Mouse (Mus musculus) heart, embryonic 13.5 days (tissue): ENCODE data around the gene Lifr. TPM values are rescaled to one million over a fixed set of nuclear protein-coding genes. Genes with fewer than 3 reads are reported as not detected.

Experiments
- ATAC-seq: fragments of 200-750 bp; cut with Nextera tagmentation; 2 replicates; pipeline ENCODE4 v1.8.0; 2017; ENCODE audit warnings: moderate TSS enrichment; ENCODE audit not compliant: insufficient number of reproducible peaks, low FRiP score, low TSS enrichment; ENCODE audit errors: extremely low read depth
- H3K27ac ChIP-seq: fragments of 300-500 bp; sonication (generic); replicated peaks from 2 replicates; pipeline ENCODE4 v1.5.1; 2015; ENCODE audit warnings: moderate library complexity, mild to moderate bottlenecking, inconsistent platforms
- H3K27me3 ChIP-seq: fragments of 300-500 bp; sonication (generic); replicated peaks from 2 replicates; pipeline ENCODE4 v1.6.1; 2015; ENCODE audit warnings: mild to moderate bottlenecking, inconsistent platforms
- H3K36me3 ChIP-seq: fragments of 300-500 bp; sonication (generic); 2 replicates; pipeline ENCODE4 v1.6.1; 2015; ENCODE audit warnings: mild to moderate bottlenecking, inconsistent platforms
- H3K4me1 ChIP-seq: fragments of 300-500 bp; sonication (generic); 2 replicates; pipeline ENCODE4 v1.6.1; 2015; ENCODE audit warnings: inconsistent platforms
- H3K4me2 ChIP-seq: fragments of 300-500 bp; sonication (generic); 2 replicates; pipeline ENCODE4 v1.6.1; 2015; ENCODE audit warnings: inconsistent platforms, mild to moderate bottlenecking, moderate library complexity
- H3K4me3 ChIP-seq: fragments of 300-500 bp; sonication (generic); 2 replicates; pipeline ENCODE4 v1.5.1; 2015; ENCODE audit warnings: moderate library complexity, mild to moderate bottlenecking, inconsistent platforms
- H3K9ac ChIP-seq: fragments of 300-500 bp; sonication (generic); 2 replicates; pipeline ENCODE4 v1.6.1; 2015; ENCODE audit warnings: inconsistent platforms, mild to moderate bottlenecking, moderate library complexity
- H3K9me3 ChIP-seq: fragments of 300-500 bp; sonication (generic); 2 replicates; pipeline ENCODE4 v1.6.1; 2016; ENCODE audit warnings: inconsistent platforms
- WGBS: fragments of 180-500 bp; shearing (Covaris S2); methylation state at CpG from one replicate; pipeline ENCODE4 v1.1.7; 2015; ENCODE audit warnings: mixed read lengths; 5-methylcytosine and 5-hydroxymethylcytosine counted together
- polyA plus RNA-seq: library from polyadenylated mRNA; unstranded; fragments of >200 nt; fragmentation: Nextera tagmentation; extraction: Ambion mirVana; gene quantifications from 2 replicates; pipeline ENCODE4 v1.2.1, GENCODE M21; 2015

Gene Lifr
- polyA plus RNA-seq, 1 experiment from 2014 or later: 16.3 TPM

DNA sequence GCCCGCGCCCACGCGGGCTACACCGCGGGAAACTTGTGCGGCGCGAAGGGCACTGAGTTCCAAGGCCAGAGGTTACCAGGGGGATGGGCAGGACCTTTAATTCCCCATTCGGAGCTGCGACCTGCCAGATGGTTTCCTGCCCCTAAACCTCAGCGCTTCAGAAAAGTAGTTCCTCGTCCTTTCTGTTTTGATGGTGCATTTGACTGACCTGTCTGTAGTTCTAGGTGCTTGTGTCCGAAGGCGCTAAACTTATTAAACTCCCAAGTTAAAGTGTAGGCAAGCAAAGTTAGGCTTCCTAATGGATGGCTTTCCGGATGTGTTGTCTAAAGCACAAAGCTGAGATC is 39.5 kb downstream of the Lifr start:
- no peak for ATAC-seq
- Histone ChIP-seq H3K27ac (peak overlapping the region; percentile 96), H3K27me3 (no peaks in the 10 kb centered on the region), H3K4me2 (peak overlapping the region; percentile 87), H3K9ac (peak overlapping the region; percentile 92), H3K4me1 (peaks cover 54% of the 10 kb centered on the region), H3K9me3 (no peaks in the 10 kb centered on the region), H3K36me3 (no peaks in the 10 kb centered on the region; the same call in 1 of the 2 replicates), H3K4me3 (peak overlapping the region; percentile 88)
- 1% methylated on average over 16 of the region's 16 CpGs for WGBS

DNA sequence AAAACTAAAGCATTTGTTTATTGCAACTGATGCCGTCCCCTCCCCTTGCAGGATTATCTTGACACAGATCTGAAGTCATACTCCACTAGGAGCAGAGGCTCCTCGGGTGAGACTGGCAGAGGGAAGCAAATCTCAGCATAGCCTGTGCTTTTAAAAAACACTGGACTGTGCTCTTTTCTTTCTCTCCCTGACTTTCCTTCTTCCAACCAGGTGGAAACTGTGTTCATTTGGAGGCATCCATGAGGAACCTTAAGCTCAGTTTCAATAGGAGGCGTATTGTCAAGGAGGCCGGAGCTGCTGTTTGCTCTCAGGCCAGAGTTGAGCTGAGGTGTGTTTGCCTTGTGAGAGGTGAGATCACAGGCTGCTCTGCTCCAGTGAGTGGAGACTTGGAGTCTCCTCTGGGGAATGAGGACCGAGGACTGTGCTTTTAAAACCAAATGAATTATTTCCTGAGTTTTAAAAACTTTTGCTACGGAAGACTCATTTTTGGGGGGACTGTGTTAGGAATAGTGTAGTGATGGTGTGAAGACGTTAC is 40.3 kb downstream of the Lifr start:
- Histone ChIP-seq H3K27ac (0 out of 2 replicates have a peak overlapping the region, but pooled peaks have one; percentile 96), H3K36me3 (no peaks in the 10 kb centered on the region; the same call in 1 of the 2 replicates), H3K27me3 (no peaks in the 10 kb centered on the region), H3K4me1 (peaks cover 55% of the 10 kb centered on the region), H3K4me2 (peak overlapping the region; percentile 87), H3K9me3 (no peaks in the 10 kb centered on the region), H3K4me3 (peak overlapping the region; percentile 88), H3K9ac (peak overlapping the region; percentile 92)
- WGBS: 40% methylated on average over 7 of the region's 7 CpGs
- ATAC-seq: no peak

DNA sequence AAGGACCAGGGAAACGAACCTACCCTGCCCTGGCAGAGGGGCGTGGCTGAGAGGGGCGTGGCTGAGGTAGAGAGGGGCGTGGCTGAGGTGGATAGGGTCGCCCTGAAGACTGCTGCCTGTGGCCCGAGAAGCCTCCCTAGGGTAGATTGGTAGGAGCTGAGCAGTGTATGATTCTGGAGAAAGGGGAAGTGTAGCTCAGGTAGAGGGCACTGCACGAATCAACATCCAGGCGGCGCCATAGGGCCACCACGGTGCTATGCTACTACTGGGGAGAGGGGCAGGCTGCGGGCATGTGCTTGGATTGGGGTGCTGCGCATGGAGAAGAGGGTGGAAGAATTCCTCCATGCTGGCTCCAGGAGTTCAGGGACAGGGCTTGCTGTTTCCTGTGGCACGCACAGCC is 42.3 kb downstream of the Lifr start:
- no peak overlapping the region for H3K4me2 ChIP-seq
- 60% methylated on average over 13 of the region's 13 CpGs for WGBS
- H3K9ac ChIP-seq: no peak overlapping the region
- ATAC-seq: no peak
- no peaks in the 10 kb centered on the region; the same call in 1 of the 2 replicates for H3K36me3 ChIP-seq
- H3K4me3 ChIP-seq: no peak overlapping the region
- H3K4me1 ChIP-seq: peaks cover 62% of the 10 kb centered on the region
- H3K9me3 ChIP-seq: no peaks in the 10 kb centered on the region
- H3K27me3 ChIP-seq: no peaks in the 10 kb centered on the region
- H3K27ac ChIP-seq: no peak overlapping the region

DNA sequence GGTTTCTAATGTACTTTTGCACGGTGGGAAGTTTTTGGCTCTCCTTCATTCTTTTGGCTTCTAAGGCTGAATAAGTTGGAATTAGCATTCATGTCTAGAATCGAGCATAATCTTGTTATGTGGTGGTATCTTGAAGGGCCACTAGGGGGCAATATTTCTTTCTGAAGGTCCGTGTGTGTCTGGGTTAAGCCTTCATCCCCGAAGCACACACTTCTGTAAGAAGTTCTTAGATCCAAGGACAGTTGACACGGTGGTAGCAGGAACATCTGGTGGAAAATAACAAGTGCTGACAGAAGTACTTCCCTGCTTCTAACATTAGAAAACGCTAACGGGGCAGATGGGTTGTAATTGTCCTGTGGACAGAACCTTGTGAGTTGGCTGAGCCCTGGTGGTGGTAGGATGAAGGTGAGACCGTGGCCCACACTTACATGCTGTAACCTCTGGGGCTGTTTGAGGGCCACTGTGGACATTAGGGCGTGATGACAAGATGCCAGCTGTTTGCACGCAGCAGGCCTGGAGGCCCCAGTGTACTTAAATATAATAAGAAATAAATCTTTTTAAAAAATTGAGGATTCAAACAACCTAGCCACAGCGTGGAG is 44.1 kb downstream of the Lifr start:
- Histone ChIP-seq H3K4me2 (no peak overlapping the region), H3K9me3 (no peaks in the 10 kb centered on the region), H3K27ac (peak overlapping the region; percentile 36; the same call in 1 of the 2 replicates), H3K4me3 (no peak overlapping the region), H3K9ac (no peak overlapping the region), H3K4me1 (peaks cover 63% of the 10 kb centered on the region), H3K36me3 (no peaks in the 10 kb centered on the region; the same call in 1 of the 2 replicates), H3K27me3 (no peaks in the 10 kb centered on the region)
- no peak for ATAC-seq
- WGBS: 54% methylated on average over 11 of the region's 11 CpGs

DNA sequence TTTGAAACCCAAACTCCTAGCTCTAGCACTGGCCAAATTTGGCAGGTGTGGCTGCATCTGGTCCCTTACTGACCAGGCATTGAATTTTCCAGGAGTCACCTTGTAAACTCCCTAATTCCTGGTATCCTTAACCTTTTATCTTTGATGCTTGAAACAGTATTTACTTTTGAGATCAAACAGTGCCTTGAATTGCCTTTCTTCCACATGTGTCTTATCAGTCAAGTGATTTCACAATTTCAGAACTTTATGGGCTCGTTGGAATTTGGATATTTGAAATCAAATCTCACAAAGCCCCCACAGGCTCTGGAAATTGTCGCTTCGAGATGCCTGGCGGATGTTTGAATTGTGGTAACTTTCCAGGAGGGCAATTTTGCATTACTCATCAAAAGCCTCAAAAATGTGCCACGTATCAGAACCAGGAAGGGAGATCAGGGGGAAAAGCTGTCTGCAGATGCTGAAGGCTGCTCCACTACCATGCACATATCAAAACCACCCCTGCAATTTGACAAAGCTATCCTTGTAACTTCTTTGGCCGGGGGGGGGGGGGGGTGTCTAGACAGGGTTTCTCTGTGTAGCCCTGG is 45.7 kb downstream of the Lifr start:
- no peak overlapping the region for H3K4me2 ChIP-seq
- no peaks in the 10 kb centered on the region; the same call in 1 of the 2 replicates for H3K36me3 ChIP-seq
- H3K9me3 ChIP-seq: no peaks in the 10 kb centered on the region
- no peak overlapping the region for H3K9ac ChIP-seq
- no peak overlapping the region for H3K27ac ChIP-seq
- H3K27me3 ChIP-seq: no peaks in the 10 kb centered on the region
- WGBS: 65% methylated on average over 6 of the region's 6 CpGs
- H3K4me1 ChIP-seq: peaks cover 62% of the 10 kb centered on the region
- no peak overlapping the region for H3K4me3 ChIP-seq
- ATAC-seq: no peak

DNA sequence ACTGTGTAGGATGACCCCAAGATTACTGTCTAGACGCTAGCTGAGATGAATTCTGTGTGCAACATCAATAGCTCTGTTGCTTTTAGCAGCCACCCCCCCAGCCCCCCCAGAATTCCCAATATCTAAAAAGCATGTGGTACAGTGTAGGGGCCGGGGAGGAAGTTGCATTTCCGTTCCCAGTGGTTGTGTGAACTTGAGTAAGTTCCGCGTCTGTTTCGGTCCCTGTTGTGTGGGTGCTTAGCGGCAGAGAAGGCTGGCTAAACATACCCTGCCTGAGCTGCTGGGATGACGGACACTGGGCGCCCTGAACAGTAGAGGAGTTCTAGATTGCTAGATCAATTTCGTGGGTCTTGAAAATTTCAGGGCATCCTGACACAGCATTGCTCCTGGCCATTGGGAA is 46.5 kb downstream of the Lifr start:
- ATAC-seq: no peak
- H3K27me3 ChIP-seq: no peaks in the 10 kb centered on the region
- no peaks in the 10 kb centered on the region; the same call in 1 of the 2 replicates for H3K36me3 ChIP-seq
- H3K27ac ChIP-seq: no peak overlapping the region
- no peak overlapping the region for H3K9ac ChIP-seq
- H3K4me2 ChIP-seq: no peak overlapping the region
- WGBS: 70% methylated on average over 10 of the region's 10 CpGs
- H3K4me3 ChIP-seq: no peak overlapping the region
- H3K4me1 ChIP-seq: peaks cover 63% of the 10 kb centered on the region
- no peaks in the 10 kb centered on the region for H3K9me3 ChIP-seq

DNA sequence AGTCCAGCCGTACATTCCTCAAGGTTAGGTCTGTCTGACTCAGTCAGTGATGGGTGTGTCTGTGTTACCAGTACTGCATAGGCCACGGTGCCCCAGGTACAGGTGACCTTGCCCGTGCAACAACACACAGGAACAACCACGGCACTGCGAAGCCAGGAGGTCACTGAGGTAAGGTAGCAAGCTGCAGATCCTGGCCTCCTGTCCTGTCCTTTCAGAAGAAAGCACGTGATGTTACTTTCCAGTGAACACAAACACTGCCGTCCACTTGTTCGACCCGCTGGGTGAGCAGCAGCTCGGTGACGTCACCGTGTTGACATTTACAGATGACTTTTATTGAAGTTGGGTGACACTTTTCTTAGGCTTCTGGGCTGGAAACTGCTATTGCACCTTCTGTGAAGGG is 47.2 kb downstream of the Lifr start:
- WGBS: 65% methylated on average over 12 of the region's 12 CpGs
- H3K36me3 ChIP-seq: no peaks in the 10 kb centered on the region; the same call in 1 of the 2 replicates
- no peaks in the 10 kb centered on the region for H3K27me3 ChIP-seq
- no peak overlapping the region for H3K4me2 ChIP-seq
- H3K9ac ChIP-seq: no peak overlapping the region
- H3K9me3 ChIP-seq: no peaks in the 10 kb centered on the region
- peaks cover 62% of the 10 kb centered on the region for H3K4me1 ChIP-seq
- no peak overlapping the region for H3K4me3 ChIP-seq
- no peak for ATAC-seq
- no peak overlapping the region for H3K27ac ChIP-seq

DNA sequence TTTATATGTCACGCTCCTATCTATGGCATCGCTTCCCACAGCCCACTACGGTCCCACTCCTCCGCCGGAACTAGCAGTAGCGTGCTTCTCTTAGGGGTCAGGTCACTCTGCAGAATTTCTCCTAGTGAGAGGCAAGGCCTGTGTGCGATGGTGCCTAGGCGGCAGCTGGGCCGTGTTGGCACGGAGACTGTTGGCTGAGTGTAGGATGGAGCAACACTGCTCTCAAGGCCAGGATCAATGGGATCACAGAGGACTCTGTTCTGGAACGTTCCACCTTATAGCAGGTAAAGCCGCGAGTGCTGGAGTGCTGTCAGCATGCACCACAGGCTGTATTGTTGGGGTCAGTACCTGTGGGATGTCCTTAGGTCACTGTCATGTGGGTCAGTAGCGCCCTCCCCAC is 48.1 kb downstream of the Lifr start:
- Histone ChIP-seq H3K4me2 (no peak overlapping the region), H3K36me3 (no peaks in the 10 kb centered on the region), H3K9me3 (no peaks in the 10 kb centered on the region), H3K27ac (no peak overlapping the region), H3K4me1 (peaks cover 56% of the 10 kb centered on the region), H3K4me3 (no peak overlapping the region), H3K27me3 (no peaks in the 10 kb centered on the region), H3K9ac (no peak overlapping the region)
- WGBS: 90% methylated on average over 14 of the region's 14 CpGs
- no peak for ATAC-seq

DNA sequence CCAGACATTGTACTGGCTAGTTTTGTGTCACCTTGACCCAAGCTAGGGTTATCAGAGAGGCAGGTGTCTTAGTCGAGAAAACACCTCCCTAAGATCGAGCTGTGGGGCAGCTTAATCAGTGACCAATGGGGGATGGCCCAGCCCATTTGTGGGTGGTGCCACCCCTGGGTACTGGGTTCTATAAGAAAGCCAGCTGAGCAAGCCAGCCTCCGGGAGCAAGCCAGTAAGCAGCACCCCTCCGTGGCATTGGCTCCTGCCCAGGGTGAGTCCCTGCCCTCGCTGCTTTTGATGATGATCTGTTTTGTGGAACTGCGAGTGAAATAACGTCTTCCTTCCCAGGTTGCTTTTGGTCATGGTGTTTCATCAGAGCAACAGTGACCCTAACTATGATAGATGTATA is 49.9 kb downstream of the Lifr start:
- H3K4me1 ChIP-seq: peaks cover 60% of the 10 kb centered on the region
- WGBS: 70% methylated on average over 7 of the region's 7 CpGs
- no peak overlapping the region for H3K4me2 ChIP-seq
- no peak overlapping the region for H3K9ac ChIP-seq
- no peaks in the 10 kb centered on the region for H3K36me3 ChIP-seq
- no peaks in the 10 kb centered on the region for H3K9me3 ChIP-seq
- no peak overlapping the region for H3K27ac ChIP-seq
- H3K4me3 ChIP-seq: no peak overlapping the region
- no peaks in the 10 kb centered on the region for H3K27me3 ChIP-seq
- no peak for ATAC-seq

DNA sequence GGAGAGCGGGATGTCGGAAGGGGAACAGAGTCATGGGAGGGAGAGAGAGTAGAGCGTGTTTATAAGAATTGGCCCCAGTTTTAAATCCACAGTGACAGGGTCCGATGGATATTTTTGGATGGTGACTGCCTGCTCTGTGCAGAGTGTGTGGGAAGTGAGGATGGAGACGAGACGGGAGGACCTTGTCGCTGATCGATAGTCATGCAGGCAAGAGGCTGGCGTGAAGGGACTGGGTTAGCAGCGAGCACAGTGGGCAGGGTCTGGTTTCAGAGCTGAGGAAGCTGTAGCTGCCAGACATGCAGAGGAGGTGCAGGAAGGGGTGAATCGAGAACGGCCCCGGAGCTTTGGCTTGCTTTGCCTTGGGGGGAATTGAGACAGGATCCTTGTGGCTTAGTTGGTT is 50.8 kb downstream of the Lifr start:
- Histone ChIP-seq H3K4me1 (peaks cover 65% of the 10 kb centered on the region), H3K9me3 (no peaks in the 10 kb centered on the region), H3K27me3 (no peaks in the 10 kb centered on the region), H3K4me2 (peak overlapping the region; percentile 31), H3K36me3 (no peaks in the 10 kb centered on the region), H3K27ac (no peak overlapping the region), H3K4me3 (no peak overlapping the region), H3K9ac (peak overlapping the region; percentile 33; the same call in 1 of the 2 replicates)
- ATAC-seq: no peak
- WGBS: 64% methylated on average over 13 of the region's 13 CpGs

DNA sequence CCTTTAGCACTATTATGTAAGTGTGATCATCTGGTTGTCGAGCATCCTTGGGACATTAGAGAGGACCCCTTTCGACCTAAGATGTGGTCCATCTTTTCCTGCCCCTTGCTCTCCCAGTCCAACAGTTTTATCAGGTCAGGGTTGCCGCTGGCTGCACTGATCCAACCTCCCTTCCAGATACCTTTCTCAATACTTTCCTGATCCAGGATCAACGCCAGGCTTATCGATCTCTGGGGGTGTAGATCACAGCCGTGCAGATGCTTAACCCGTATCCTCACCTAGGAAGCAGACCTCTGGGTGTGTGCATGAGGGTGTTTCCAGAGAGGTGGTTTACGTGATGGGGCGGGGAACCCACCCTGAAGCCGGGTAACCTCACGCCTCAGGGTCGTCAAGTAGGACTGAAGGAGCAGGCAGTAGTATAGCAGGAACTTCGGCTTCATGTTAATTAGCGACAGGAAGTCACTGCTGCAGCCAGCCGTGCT is 53.3 kb downstream of the Lifr start:
- H3K27ac ChIP-seq: no peak overlapping the region
- WGBS: 60% methylated on average over 15 of the region's 15 CpGs
- H3K27me3 ChIP-seq: no peaks in the 10 kb centered on the region
- H3K9ac ChIP-seq: no peak overlapping the region
- no peak; the same call in 1 of the 2 replicates for ATAC-seq
- no peak overlapping the region for H3K4me3 ChIP-seq
- H3K4me1 ChIP-seq: peaks cover 63% of the 10 kb centered on the region
- no peaks in the 10 kb centered on the region for H3K9me3 ChIP-seq
- H3K4me2 ChIP-seq: no peak overlapping the region
- no peaks in the 10 kb centered on the region for H3K36me3 ChIP-seq

DNA sequence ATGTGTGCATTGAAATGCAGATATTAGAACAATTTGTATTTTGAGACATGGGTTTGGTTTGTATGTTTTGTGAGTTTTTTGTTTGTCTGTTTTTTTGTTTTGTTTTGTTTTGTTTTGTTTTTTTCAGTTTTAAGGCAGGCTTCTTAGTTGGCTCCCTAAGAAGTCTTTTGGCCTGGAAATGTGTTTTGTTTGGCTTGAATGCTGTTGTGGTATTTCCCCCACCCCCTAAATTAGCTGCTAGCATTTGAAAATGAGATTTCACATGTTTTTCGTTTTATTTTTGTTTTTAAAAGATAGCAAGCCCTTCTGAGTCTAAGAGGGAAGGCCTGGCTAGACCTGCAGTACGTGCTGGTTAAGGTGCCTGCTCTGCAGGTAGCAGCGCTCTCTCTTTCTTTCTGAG is 54.1 kb downstream of the Lifr start:
- Histone ChIP-seq H3K27me3 (no peaks in the 10 kb centered on the region), H3K27ac (no peak overlapping the region), H3K9ac (no peak overlapping the region), H3K4me3 (no peak overlapping the region), H3K36me3 (no peaks in the 10 kb centered on the region), H3K4me1 (peaks cover 64% of the 10 kb centered on the region), H3K4me2 (no peak overlapping the region), H3K9me3 (no peaks in the 10 kb centered on the region)
- WGBS: 58% methylated on average over 3 of the region's 3 CpGs
- ATAC-seq: no peak
